Mouse (Mus musculus): ENCODE results near the gene Asap2.

Gene Asap2

GRCm38 (mm10) chr12:21315923-21316868 is 325.9 kb downstream of the Asap2 start, which contains the start of gene Iah1:
Gene Iah1 (plus strand): TSS chr12:21316389.
- peak; percentile 86 for DNase-seq (ENCODE audit: low spot score)

- no peak for DNase-seq (ENCODE audit: low spot score)
Observed at GRCm38 (mm10) chr12:21316869-21317265, 326.6 kb downstream of the Asap2 start.

- DNase-seq (ENCODE audit: low spot score) = peak; percentile 53
Observed at GRCm38 (mm10) chr12:21318143-21318895, 328.1 kb downstream of the Asap2 start.

Measured in MN1 (cell line).